Mouse (Mus musculus) megakaryocyte, adult 5-6 weeks (primary cell): ENCODE measurements around the gene Gm48552. TPM values are rescaled to one million over a fixed set of nuclear protein-coding genes. Genes with fewer than 3 reads are reported as not detected.

Experiments used
- ATAC-seq: 2 replicates; pipeline ENCODE4 v1.8.0; 2016; ENCODE audit warnings: mild to moderate bottlenecking, inconsistent platforms; ENCODE audit not compliant: poor library complexity, severe bottlenecking
- total RNA-seq, 2 experiments: library from RNA; stranded (forward) in 1 of 2; stranded (reverse) in 1 of 2; fragments of 153-499, 151-499 nt in 1 of 2; fragments of 221-1000, 200-1000 nt in 1 of 2; gene quantifications; 2 replicates each; pipeline versions ENCODE4 v1.2.3 to v1.2.4; 2015 to 2017

Gene Gm48552
- total RNA-seq, 2 experiments from 2014 or later: 0.26 TPM; not detected in 1

DNA sequence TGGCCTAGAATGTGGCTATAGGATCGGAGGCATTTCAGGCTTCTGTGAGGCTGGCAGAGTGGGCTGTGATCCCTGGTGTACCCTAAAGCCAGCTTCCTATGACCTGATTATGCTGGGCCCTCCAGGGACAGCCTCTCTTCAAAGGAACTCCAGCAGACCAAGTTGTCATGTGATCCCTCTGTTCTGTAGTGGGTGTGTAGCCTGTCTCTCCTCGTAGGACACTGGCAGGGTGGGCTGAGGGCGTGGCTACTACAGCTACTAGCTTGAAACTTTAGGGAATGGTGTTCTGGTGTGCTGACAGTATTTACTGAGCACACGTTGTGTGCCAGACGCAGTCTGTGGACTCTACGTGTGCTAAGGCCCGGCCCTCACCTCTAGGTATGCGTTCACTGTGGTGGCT lies 28.1 kb upstream of the Gm48552 start:
- ATAC-seq: no peak

DNA sequence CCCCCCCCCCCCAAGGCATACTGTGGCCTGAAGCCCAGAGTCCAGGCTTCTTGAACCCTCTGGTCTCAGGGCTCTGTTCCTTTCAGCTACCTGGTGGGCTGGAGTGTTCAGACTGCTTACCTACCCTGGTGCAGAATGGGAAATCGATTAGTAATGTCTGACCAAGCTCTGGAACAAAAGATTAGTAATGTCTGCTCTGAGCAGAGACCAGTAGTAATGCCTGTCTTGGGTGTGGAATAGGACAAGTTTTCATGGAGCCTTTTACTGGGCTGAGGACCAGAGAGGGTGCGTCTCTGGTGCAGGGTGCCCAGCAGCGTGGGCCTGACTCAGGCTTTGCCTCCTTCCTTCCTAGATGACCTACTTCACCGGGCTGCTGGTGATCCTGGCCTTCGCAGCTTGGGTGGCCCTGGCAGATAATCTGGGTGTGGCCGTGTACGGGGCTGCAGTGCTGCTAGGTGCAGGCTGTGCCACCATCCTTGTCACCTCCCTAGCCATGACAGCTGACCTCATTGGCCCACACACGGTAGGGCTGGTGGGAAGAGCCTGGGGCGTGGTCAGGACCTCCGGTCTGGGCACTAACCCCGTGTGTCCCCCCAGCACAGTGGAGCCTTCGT lies 26.4 kb upstream of the Gm48552 start:
- no peak for ATAC-seq

DNA sequence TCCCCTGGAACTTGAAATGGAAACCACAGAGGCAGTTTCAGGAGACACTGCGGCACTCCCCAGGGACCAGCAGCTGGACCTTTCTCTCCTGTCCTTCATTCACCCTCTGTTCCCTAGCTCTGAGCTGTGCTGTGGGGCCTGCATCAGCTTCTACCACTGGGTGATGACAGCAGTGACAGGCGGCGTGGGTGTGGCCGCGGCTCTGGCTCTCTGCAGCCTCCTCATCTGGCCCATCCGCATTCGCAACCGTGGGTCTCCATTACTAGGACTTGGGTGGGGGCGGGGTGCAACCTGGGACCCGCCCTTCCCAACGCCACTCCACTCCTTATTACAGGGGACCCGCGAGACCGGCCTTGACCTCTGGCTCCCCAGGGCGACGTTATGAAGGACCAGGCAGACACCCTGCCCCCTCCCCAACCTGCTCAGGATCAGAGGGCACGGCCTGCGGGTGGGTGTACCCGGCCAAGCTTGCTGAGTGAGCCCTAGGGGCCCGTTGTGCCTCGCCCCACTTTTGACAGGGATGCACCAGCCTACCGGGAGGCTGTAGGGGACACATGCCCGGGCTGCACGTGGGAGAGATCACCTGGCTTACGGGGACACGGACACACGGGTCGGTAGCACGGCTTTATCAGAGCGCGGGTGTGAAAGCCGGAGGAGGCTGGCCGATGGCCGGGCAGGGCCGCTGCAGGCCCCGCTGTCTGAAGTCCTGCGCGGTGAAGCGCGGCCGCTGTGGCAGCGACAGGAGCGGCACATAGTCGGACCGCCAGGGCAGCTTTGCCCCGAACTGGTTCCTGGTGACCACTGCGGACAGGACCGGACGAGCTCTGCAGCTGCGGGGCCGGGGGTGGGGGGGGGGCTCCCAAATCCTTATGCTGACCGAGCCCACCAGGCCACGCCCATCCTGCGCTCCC lies 25.1 kb upstream of the Gm48552 start:
- ATAC-seq: no peak

DNA sequence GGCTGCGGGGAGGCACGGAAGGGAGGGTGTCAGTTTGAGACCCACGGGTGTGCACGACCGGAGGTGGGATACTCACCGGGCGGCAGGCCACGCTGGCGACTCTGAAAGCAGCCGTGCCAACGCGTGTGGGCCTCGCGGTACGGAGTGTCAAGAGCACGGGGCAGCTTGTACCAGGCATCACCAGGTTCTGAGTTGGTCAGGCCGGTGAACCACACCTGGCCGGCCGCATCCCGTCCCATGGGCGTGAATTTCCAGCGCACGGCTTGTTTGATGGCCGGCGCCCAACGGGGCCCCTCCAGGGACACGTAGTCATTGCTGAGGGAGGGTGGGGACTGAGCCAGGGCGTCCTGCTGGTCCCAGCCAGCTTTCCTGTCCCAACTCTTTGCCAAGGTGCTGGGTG lies 24.1 kb upstream of the Gm48552 start:
- no peak for ATAC-seq

DNA sequence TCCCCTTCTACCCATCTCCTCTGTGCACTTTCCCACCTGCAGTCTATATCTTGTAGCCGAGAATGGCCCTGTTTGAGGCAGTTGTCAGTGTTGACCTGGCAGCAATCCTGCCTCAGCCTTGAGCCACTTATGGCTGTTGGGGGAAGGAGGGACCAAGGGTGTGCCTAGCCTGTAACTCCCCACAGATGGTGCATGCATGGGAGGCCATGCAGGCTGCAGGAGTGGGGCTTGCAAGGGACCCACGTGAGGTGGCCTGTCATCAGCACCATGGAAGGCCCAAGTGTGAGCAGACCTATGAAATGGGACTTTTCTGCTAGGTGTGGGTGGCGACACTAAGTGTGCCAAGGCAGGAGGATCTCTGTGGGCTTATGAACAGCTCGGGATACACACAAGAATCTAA lies 23.7 kb upstream of the Gm48552 start:
- no peak for ATAC-seq

DNA sequence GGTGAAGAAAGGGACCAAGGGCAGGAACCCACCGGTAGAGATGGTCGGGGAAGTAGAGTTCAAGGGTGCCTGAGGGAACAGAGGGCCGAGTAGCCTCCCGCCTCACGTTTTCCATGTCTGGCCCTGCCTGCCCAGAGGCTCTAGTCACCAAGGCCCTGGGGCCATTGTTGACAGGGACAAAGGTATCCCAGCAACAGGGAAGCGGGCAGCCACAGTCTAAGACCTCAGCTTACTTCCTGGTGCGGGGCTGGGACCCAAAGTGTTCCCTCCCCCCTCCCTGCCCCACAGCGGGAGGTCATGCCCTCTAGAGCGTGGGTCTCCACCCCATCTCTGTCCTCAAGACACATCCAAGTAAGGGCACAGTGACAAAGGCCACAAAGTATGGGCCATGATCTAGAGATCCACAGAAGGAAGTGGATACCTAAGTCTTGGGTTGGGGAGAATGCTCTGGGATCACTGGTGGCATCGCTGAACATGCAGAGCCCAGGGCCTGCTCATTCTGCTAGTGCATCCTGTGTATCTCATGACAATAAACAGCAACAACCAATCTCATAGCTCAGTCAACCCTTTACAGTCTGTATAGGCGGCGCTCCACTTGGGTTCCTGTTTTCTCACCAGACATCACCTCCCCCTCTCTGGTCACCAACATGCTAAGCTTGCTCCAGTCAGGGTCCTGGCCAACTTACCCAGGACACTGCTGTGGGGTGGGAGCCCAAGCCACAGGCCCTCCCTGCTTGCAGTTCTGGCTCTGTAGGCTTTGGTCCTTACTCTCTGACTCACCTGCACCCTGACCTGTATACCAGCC lies 22.9 kb upstream of the Gm48552 start, which contains the start of gene 4930404N11Rik:
TSS of gene 4930404N11Rik (minus strand) at position 145 of the 805 bp plus-strand sequence.
- peak; percentile 62 for ATAC-seq

DNA sequence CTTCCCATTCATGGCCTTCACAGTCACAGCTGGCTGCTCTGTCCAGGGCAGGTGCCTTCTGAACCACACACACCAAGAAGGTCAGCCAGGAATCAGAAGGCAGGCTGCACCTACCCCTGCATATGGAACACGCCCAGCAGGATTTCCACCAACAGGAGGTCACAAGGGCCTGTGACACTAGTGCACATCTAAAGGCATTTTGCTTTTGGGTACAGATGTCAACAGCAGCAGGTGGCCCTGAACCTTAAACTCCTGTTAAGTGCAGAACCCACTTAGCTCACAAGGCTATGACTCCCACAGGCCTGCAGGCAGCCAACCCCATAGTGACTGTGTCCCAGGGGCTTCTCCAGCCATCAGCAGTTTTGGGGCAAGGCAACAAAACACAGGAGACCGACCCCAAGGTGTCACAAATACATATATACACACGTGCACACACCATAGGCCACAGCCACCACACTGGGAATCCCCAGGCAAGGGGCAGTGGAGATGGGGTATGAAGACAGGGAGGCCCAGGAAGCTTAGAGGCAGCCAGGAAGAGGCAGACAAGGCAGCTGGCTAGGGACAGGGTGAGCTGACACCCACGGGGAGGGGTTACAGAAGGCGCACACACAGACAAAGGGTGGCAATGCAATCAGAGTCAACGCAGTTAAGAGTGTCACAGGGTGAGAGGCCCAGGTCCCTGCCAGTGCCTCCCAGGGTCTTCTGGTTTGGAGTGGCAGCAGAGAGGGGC lies 22.2 kb upstream of the Gm48552 start:
- ATAC-seq: no peak

DNA sequence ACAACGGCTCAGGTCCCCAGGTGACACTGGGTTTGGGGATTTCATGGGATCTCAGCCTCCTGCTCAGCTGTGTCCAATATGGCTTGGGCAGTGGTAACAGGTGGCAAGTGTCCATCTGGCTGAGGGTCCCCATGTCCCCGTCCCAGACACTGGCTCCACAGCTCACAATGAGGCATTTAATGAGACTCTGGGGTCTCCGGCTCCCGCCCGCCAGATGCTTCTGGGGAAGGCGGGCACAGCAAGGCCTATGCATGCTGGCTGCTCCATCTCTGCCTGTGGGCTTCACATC lies 21.7 kb upstream of the Gm48552 start:
- ATAC-seq: no peak

DNA sequence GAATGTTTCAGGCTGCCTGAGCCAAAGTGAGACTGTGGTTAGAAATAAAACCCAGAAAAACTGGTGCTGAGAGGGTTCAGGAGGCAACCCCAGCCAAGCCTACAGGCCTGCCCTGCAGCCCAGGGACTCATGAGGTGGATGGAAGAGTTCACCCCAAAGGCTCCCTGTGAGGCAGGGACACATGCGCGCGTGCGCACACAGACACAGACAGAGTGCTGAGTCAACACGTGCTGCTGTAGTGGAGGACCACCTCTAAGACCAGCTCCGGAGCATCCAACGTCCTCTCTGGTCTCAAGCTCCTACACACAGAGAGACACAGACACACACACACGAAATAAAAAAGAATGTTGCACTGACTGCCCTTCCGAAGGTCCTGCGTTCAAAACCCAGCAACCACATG lies 13.5 kb upstream of the Gm48552 start:
- ATAC-seq: no peak

DNA sequence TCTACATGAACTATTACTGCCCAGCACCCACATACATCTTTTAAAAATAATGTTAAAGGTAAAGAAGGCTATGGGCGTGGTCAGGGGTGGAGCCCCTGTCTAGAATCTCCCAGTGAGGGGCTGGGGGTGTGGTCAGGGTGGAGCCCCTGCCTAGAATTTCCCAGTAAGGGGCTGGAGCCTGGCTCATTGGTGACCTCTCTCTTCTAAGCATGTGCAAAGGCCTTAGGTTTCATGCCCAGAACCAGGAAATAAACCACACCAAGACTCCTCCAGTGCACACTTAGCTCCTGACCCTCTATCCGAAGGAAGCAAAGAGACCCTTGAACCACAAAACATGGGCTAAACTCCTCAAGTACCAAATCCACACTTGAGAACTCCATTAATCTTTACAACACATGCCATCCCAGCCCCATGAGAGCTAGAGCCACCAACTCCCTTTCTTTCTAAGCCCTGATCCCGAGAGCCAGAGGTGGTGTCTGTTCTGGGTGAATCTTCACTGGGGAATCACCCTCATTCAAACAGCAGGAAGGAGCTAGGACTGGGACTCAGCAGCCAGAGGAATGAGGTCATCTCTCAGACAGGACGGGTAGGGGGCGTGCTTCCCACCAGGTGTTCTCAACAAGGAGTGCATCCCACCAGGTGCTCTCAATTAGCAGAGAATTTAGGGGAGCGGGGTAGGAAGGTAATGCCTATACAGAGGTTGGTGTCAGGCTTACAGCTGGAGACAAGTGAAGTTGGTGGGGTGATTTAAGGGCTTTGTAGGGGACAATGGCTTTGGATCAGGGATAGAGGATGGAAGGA lies 12.0 kb upstream of the Gm48552 start:
- no peak for ATAC-seq

DNA sequence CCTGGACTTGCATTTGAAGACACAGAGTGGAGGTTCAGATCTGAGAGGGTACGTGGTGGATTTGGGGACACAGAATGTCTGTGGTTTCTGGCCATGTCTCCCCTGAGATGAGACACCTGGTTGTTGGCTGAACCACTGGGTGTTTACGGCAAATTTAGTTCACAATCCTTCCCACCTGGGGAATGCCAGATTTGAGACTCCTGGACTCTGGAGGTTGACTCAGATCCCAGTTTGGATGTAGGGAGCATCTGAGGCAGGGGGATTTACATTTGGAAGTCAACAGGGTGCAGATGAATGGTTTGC lies 11.5 kb upstream of the Gm48552 start:
- ATAC-seq: no peak

DNA sequence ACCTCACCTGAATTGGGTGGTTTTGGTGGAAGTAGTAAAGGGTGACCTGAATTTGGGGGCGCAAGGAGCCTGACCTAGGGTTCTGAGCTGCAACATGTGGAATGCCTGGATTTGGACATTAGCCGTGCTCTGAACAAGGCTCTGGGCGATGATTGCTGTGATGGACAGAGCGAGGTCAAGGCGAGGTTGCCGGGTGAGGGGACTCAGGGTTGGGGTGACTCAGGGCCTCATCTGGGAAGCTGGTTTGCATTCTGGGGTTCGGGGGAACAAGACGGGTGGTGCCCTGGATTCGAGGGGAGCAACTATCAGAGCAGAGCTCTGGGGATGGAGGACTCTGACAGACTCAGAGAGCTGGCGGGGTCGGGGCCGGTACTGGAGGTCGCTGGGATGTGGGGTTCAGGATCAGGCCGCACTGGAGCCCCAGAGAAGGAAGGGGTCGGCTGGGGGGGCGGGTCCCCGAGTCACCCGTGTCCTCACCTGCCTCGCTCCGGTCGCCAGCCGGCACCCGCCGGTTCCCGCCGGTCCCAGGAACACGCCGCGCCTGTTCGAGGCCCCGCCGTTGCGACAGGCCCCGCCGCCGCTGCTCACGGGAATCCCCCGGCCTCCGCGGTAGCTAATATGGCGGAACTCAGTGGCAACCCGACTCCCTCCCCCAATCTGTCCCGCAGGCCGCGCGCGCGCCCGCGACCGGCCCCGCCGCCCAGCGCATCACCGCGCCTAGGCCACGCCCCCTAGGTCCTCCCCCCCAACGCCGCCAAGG lies 10.8 kb upstream of the Gm48552 start, which contains the start of gene Fzr1:
TSS of gene Fzr1 (minus strand) at position 724 of the 760 bp plus-strand sequence.
- ATAC-seq: no peak

DNA sequence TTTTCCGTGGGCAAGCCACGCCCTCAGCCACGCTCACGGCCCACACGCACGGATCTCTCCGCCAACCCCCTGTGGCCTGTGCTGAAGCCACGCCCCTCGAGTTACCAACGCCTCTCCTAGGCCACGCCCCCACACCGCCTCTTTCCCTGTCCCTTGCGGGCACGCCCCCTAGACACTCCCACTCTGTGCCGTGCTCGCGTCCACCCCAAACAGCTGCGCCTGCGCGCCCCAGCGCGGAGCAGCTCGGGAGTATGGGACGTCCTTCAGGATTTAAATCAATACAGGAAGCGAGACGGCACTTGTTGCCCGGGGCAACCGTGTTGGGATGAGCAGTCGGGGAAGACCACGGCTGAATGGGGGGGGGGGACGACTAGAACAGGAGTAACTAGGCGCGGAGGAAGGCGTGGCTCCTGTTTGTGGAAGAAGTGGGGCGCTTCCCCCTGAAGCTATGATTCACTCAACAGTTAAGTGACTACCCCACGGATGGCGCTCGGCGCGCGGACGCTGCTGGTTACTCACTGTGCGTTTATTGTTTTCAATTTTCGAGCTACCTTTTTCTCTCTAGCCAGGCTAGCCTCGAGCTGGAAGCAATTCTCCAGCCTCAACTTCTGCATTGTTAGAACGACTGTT lies 10.1 kb upstream of the Gm48552 start:
- ATAC-seq: peak; percentile 93

DNA sequence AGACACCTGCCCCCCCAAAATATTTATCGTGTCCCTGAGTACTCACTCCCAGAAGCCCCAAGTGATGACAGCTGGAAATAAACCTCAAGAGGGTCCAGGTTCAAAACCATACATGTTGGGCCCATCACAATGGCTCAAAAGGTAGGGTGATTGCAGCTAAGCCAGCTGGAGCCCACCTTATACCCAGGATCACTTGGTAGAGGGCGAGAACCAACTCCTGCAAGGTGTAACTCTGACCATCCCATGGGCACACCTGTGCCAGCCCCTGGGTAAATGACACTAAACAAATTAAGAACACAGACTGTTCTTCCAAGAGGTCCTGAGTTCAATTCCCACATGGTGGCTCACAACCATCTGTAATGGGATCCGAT lies 9.6 kb upstream of the Gm48552 start:
- no peak for ATAC-seq

DNA sequence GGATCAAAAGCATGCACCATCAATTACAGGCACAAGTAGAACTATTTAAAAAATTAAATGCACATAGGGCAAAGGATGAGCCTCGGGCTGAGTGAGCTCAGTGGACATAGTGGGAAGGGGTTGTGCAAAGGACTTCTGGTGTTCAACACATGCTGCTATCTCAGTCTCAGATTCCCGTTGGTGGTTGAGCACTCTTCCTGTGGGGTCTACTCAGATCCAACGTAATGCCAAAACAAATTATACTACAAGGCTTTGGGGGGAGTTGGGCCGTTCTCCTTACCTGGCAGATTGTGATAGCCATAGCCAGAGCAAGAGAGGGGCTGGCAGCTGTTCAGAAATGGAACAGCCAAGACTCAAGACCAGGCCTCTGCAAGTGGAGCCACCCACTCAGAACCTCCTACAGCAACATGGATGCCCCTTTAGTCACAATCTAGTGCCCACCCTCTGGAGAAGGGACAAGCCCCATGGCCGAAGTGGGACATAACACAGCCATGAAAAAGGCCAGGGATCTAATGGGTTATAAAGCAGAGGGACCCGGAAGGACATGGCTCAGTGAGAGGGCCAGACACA lies 8.9 kb upstream of the Gm48552 start:
- no peak for ATAC-seq

DNA sequence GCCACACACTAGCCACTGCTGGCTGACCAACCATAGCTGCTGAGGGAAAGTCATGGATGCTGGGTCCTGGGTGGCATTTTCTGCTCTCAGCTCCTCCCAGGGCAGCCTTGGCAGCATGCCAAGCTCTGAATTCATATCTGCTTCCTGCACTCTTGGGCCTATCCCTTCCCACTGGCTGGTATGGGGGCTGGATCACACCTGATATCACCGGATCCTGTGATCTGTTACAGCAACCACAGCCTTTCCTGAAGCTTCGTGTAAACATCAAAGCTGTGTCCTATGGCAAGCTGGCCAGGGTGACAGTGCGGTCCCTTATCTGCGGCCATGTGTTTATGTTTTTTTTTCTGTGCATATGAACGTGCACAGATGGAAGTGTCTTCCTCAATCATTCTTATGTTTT lies 6.8 kb upstream of the Gm48552 start:
- no peak for ATAC-seq

DNA sequence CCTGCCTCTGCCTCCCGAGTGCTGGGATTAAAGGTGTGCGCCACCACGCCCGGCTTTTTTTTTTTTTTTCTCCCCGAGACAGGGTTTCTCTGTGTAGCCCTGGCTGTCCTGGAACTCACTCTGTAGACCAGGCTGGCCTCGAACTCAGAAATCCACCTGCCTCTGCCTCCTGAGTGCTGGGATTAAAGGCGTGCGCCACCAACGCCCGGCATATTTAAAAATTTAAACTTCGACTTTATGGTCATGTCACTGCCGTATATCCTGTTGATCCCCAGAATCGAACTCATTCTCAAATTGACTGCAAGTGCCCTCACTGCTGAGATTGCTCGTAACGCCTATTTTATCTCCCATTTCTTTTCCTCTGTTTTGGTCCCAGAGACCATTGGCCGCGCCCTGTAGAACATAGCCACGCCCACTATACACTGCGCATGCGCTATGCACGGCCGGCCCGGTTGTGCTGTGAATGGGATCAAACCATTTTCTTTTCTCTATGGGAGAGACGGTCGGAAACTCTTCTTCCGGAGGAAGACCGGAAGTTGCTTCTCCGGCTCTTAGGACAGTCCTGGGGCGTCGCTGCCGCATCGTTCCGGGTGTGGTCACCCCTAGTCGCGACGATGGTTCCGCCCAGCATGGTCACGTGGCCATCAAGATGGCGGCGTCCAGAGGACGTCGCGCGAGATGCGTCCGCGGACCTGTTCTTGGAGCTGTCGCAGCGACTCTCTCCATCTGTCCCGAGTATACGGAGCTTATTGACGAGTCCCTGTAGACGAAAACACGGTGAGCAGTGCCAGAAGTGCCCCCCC lies 4.8 kb upstream of the Gm48552 start, which contains the start of the genes Dohh and Gm48551:
TSS of gene Dohh (plus strand) at position 627 of the 803 bp plus-strand sequence.
TSS of gene Gm48551 (plus strand) at position 665 of the 803 bp plus-strand sequence.
- peak; percentile 97 for ATAC-seq

DNA sequence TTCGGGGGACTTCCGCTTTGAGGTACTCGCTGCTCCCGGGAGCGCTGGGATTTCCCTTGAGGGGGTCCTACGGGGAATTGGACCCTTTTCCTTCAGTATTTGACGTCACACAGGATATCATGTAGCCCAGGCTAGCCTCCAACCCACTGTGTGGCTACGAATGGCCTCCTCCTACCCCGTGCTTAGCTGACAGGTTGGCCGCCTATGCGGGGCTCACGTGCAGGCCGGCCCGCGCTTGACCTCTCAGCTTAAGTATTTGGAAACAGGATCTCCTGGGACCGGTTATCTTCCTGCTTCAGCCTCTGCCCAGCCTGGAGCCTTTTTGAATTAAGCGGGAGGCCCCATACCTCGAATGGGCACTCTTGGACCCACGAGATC lies 4.2 kb upstream of the Gm48552 start:
- peak; percentile 14; the same call in 1 of the 2 replicates for ATAC-seq
